Mouse (Mus musculus) heart, postnatal 36 days (tissue): ENCODE results near the gene Wdfy2. TPM values are rescaled to one million over a fixed set of nuclear protein-coding genes. Genes with fewer than 3 reads are reported as not detected.

Experiments used
- DNase-seq, 2 experiments: peaks; one replicate each; pipeline ENCODE4 v3.0.0; 2021 to 2022
- intact Hi-C: fragments of 180-260 bp; cut with DNase I; formaldehyde crosslinking; loops from one replicate; pipeline ENCODE4 v1.15.1; 2025
- microRNA-seq, 2 experiments: library from miRNA; unstranded; fragments of <30 nt; microRNA quantifications; one replicate each; pipeline ENCODE4 v1.2.0; 2021; ENCODE audit warnings: borderline number of aligned reads in 2 of 2
- total RNA-seq, 2 experiments: library from RNA; stranded (reverse); gene quantifications; 2 replicates each; pipeline ENCODE4 v1.2.3; 2021

Gene Wdfy2
- total RNA-seq, 2 experiments from 2014 or later: 6.6 to 7.9 TPM

DNA sequence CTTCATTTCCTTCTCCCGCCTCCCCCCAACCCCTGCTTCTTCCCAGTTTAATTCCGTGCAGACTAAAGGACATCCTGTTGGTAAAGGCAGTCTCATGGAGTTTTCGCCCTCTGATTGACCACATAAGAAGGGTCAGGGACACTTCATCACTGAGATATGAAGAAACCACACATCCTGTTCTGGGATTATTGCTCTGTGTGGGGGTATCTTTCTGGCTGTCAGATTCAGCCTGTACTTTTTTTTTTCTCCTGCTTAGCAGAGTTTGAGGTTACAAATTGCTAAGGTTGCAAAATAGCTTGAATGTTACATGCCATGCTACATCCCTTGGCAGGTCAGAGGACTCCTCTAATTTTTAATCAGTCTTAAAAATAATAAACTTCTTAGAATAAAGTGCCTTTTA is 153.8 kb downstream of the Wdfy2 start:
- no peak for DNase-seq
- intact Hi-C loops: no loop called here

DNA sequence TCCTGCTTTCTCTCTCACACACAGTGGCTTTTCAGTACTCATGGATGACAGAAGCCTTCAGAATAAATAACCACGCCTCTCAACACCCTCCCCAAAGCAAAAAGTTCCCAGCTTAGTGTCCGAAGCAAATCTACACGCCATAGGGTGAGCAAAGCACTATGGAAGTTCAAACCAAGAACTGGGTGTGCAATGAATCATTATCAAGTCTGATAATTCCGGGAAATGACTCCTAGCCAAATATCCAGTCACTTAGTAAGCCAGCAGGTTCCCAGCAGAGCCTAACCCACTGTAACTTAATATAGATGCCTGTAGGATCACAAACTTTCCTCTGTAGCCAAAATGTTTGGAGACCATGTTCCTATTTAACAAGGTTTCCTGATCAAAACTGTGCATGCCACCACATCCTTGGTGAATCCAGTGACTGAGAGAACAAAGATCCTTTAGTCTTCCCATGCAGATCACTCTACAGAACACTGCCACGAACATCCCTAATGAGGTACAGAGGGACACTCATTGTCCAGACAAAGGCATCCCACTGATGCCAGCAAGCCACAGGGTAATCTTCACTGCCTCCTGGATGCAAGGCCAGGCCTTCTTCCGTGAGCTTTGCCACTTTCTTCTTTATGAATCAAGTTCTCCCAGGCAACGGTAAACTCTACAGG is 154.5 kb downstream of the Wdfy2 start:
- intact Hi-C loops: no loop called here
- DNase-seq: no peak

DNA sequence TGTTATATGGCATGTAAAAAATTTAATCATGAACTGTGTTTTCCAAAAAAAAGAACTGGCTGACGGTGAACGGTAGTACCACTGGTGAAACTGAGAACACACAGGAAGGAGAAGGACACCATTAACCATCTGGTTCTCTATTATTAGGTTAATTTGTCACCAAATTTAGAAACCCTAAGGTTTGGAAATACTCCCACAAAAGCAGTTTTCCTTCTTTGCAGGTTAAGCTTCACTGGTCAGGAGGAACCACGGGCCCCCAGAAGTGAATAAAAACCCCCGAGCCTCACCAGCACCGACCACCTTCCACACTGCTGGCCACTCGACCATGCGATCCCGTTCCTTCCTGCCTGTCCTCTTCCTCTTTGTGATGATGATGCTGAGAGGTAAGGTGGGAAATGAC is 160.3 kb downstream of the Wdfy2 start, which contains the start of gene Defb47:
TSS of gene Defb47 (plus strand) at position 301 of the 400 bp plus-strand sequence.
- DNase-seq: no peak
- intact Hi-C loops: no loop called here

DNA sequence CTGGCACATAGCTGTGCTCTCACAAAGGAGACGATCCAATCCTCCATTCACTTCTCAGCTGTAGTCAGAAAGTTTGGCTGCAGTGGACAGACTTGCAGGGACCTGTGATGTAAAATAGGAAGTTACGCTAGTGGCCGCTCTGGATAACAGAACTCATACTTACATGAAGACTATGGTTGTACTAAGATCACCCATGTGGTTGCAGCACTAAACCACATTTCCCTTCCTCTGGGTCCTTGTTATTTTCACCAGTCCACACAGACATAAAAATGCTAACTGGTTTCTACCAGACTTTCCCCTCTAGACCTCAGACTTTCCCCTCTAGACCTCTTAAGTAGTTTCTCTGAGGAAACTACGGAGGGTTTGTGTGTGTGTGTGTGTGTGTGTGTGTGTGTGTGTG is 161.5 kb downstream of the Wdfy2 start:
- intact Hi-C loops: no loop called here
- DNase-seq: no peak

DNA sequence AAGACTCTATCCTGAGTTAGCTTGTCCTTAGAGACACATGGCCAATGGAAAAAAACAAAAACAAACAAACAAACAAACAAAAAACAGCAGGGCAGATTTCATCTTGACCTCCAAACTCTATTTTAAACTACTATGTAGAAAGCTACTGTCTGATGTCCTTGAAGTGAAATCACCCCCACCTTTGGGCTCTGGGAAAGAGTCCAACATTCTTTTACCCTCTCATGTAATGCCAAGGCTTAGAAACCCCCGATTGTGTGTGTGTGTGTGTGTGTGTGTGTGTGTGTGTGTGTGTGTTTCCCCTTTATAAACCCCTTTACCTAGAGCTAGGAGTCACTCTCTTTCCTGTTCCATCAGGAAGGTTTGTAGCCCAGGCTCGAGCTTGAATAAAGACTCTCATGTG is 165.1 kb downstream of the Wdfy2 start:
- intact Hi-C loops: no loop called here
- no peak for DNase-seq

Small RNA genes within 50 kb of the gene (microRNA-seq; reads per million reads assigned to microRNA genes)
- gene Mir6541 (0 reads per million in 2 experiments), gene Mir8098 (0.72 to 1.3 reads per million in 2 experiments)

Other genes starting within 250 kb of the Wdfy2 start
- gene Serpine3, start 174.0 kb upstream of the Wdfy2 start, total RNA-seq: not detected
- gene Ints6, start 76.5 kb upstream of the Wdfy2 start, total RNA-seq: 10 to 100 TPM; 14.5 to 21.4 TPM
- not detected for gene Defb48, start 146.8 kb downstream of the Wdfy2 start, total RNA-seq
- not detected for gene Defb47, start 160.4 kb downstream of the Wdfy2 start, total RNA-seq
- gene Defb43, start 174.1 kb downstream of the Wdfy2 start, total RNA-seq: not detected
- under 1 TPM in 1 of 2 experiments, not detected in 1; 0.22 TPM for gene Defb42, start 209.3 kb downstream of the Wdfy2 start, total RNA-seq
- gene Defb30, start 212.3 kb downstream of the Wdfy2 start, total RNA-seq: not detected